Mouse (Mus musculus): ENCODE results near the gene Gm49601.
A peak's percentile ranks its signal among the peaks of the same experiment; 100 is the strongest.

Gm49601 gene

DNA sequence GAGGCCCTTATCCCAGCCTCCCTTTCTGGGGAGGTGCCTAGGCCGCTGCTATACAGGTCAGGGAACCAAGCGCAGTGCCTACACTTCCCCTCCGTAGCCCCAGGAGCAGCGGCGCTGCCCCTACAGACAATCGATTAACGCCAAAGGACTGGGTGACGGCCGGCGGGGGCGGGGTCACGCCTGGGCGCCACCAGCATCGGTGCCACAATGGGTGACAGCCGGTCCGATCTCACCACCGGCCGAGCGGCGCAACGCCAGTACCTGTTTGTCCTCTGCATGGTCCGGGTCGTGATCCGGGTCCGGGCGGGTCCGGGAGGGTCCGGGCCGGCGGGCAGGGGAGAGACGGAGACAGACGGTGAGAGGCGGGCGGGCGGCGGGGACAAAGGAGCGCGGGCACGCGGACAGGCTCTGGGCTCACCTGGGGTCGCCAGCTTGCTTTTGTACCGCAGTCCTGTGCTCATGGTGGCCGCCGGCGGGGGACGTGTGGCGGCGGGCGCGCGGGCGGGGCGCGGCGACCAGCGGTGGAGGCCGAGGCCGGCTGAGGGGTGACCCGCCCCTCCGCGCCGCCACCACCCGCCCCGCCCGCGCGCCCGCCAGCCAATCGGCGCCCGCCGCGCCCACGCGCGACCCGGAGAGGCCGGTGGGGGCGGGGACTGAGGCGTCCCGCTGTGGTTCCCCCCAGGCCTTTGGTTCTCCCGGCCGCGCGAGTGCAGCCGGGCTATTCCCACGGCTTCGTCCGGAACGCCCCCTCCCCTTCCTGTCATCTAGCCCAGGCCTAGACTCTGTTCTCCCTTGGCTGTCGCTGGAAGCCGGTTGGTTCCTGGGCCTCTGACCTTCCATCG lies 3.4 kb upstream of the Gm49601 start, which contains the start of gene Sept5:
Gene Sept5, minus strand, starts transcription at position 565 of the 842 bp plus-strand sequence.
- ATAC-seq (ENCODE audit: low TSS enrichment): no peak

- no peak for ATAC-seq (ENCODE audit: low TSS enrichment)
Observed at GRCm38 (mm10) chr16:18628948-18629340, 2.7 kb upstream of the Gm49601 start.

DNA sequence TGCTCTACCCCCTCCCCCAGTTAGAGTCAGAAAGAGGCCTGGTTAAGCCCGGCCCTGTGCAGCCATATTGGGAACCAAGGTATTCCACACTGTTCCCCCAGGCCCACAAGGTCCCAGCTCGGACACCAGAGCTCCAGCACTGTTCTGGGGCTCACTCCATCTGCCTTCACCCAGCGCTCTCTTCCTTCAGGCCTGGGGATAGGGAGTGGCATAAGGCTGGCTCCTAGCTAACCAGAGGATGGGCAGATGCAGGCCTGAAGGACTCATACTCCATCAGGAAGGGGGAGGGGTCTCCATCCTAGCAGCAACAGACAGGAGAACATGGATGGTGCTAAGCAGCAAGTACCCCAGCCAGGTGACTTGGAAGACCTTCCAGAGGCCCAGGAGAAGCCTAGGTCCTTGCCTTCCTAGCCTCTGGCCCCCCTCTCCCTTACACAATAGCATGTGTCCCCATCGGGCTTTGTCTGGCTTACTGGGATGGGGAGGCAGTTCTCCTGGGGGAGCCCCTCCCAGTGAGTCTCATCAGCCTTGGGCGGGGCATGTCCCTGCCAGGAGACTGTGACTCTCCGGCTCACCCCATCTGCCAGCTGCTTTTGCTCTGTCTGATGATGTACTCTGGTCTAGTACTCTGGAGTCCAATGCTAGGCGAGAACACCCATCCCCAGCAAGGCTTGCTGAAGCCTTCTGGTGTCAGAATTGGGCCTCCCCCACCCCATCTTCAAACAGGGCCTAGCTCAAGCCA lies 2.1 kb upstream of the Gm49601 start:
- ATAC-seq (ENCODE audit: low TSS enrichment): no peak; the same call in 1 of the 2 replicates

DNA sequence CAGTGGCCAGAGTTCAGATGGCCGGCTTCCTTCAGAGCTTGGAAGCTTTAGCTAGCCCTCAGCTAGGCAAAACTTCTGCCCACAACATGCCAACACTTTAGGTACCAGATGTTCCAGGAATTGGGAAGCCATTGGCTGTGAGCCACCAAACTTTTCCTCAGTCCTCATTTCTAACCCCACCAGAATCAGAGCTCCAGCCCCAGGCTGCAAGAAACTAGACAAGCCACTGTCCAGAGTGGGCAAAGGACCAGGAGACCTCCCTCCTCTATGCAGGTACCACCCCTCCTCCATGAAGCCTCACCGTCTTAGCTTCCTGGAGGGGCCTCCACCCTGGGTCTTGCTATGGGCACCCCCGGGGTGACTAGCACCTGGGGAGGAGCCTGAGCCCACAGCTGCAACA lies 936 bp upstream of the Gm49601 start:
- no peak for ATAC-seq (ENCODE audit: low TSS enrichment)

DNA sequence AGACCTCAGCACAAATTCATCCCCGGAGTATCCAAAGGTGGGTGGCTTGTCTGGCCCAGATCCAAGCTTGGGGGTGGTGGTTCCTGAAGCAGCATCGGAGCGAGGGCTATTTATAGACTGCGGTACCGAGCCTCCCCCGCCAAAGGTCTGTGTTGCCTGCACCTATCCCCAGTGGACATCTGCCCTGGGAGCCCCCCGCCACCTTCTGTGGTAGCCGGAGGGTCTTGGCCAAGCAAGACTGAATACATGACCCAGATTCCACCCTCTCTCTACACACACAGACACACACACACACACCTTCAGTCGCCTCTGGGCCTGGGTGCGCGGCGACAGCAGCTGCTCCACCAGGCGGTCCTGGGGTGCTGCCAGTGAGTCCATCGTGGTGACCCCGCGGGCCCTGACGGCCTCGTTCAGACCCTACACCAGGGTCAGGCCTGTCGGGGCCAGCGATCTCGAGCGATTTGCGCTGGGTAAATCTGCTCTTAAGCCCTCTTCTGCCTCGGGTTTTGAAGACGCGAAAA lies 376 bp downstream of the Gm49601 start:
- ATAC-seq (ENCODE audit: low TSS enrichment): no peak

- no peak for ATAC-seq (ENCODE audit: low TSS enrichment)
Observed at GRCm38 (mm10) chr16:18625097-18625496, 1.1 kb downstream of the Gm49601 start.

GRCm38 (mm10) chr16:18624641-18625040 lies 1.6 kb downstream of the Gm49601 start:
- ATAC-seq (ENCODE audit: low TSS enrichment): no peak

DNA sequence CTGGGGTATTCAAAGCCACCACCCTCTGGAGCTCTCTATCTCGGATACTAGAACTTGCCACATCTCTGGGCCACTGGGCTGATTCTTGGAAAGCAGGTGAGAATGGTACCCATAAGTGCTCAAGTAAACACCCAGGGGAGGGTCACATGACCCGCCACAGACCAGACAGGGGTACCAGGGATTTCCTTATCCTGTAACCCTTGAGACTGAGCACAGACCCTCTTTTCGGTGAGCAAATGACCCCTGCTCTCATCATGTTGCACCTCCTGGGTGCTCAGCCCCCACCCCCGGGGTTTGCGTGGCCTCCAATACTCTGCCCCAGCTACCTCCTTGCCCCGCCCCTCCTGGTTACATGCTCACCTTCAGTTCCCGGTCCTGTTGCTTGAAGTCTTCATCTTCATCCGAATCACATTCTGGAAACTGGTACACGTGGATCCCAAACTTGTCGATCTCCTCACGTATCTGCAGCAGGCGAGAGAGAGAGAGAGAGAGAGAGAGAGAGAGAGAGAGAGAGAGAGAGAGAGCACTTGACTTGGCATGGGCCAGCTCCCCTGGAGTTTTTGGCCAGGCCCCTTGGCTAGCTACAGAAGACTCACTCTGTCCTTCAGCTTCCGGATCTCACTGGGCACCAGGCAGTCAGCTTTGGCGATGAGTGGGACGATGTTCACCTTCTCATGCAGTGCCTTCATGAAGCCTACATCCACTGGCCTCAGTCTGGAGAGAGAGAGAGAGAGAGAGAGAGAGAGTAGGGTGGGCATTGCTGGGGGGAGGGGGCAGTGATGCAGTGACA lies 2.3 kb downstream of the Gm49601 start:
- no peak for ATAC-seq (ENCODE audit: low TSS enrichment)

DNA sequence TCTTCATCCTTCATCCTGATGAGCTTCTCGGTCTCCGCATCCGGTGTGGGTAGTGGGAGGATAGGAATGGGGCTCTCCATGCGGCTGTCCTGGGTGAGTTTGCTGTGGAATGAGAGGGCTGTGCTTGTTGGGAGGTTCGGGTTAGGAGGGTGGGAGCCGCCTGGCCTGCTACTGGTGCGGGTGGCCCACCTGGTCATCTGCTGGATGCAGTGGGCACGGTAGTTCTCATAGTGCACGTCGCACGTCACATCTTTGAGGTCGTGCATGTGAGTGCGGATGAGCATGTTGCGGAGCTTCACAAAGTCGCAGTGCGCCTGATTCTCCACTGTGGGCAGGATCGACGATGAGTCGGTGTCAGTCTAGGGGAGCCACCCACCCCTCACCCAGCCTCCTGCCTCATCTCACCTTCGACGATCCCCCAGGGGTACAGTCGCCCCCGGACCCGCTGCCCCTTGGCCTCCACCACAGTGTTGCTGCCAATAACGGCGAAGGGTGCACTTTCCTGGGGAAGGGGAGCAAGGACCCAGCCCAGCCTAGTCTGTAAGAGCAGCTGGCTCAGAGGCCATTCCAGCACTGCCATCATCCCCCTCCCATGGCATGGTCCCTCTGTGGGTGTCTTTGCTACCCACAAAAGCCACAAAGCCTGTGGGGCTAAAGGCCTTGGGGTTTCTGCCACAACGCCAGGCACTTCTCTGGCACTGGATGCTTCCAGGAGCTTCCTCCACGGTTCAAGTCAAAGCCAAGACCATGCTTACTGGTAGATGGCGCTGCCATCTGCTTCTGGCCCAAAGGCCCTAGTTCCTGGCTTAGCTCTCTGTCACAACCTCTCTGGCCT lies 3.1 kb downstream of the Gm49601 start:
- no peak for ATAC-seq (ENCODE audit: low TSS enrichment)

DNA sequence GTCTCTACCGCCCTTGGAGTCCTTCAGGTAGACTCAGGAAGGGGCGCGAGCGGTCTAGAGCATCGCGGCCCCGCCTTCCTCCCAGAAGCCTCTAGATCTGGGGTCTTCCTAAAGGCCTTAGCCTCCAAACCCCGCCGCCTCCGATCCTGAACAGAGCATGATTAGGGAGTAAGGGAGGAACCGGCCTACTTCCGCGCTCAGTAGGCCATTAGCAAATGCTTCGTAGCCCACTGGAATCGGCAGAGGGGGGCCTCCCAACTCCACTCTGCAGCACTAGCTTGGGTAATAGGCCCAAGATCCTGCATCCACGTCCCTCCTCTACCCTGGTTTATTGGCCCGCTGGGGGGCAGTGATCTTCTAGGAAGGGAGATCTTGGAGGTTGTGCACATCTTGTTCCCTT lies 4.2 kb downstream of the Gm49601 start, which contains the start of gene Gp1bb:
Gene Gp1bb, minus strand, starts transcription at position 385 of the 400 bp plus-strand sequence.
- no peak for ATAC-seq (ENCODE audit: low TSS enrichment)

GRCm38 (mm10) chr16:18621362-18622001 lies 4.7 kb downstream of the Gm49601 start:
- ATAC-seq (ENCODE audit: low TSS enrichment): no peak

GRCm38 (mm10) chr16:18620601-18621361 lies 5.4 kb downstream of the Gm49601 start:
- ATAC-seq (ENCODE audit: low TSS enrichment): peak; percentile 25

GRCm38 (mm10) chr16:18620201-18620600 lies 6.0 kb downstream of the Gm49601 start:
- ATAC-seq (ENCODE audit: low TSS enrichment): no peak

DNA sequence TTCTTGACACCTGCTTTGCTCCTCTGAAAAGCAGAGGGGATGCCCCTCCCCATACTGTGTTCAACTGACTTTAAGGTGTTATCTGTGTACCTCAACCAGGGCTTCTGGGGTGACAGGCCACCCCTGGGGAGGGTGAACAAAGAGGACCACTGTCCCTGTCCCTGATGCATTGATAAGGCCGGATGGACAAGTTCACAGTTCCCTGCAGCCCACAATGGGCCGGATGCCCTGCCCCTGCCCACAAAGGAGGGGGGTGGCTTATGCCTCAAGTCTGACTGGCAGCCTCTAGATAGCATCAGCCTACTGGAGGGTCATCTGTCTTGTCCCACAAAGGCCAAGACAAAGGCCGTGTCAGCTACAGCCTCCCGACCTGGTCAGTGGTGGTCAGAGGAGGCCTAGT lies 7.1 kb downstream of the Gm49601 start:
- no peak for ATAC-seq (ENCODE audit: low TSS enrichment)

- ATAC-seq (ENCODE audit: low TSS enrichment): no peak
Observed at GRCm38 (mm10) chr16:18618297-18618696, 7.9 kb downstream of the Gm49601 start.

GRCm38 (mm10) chr16:18617370-18618065 lies 8.7 kb downstream of the Gm49601 start:
- peak; percentile 51 for ATAC-seq (ENCODE audit: low TSS enrichment)

- no peak for ATAC-seq (ENCODE audit: low TSS enrichment)
Observed at GRCm38 (mm10) chr16:18613301-18613700, 12.9 kb downstream of the Gm49601 start.

DNA sequence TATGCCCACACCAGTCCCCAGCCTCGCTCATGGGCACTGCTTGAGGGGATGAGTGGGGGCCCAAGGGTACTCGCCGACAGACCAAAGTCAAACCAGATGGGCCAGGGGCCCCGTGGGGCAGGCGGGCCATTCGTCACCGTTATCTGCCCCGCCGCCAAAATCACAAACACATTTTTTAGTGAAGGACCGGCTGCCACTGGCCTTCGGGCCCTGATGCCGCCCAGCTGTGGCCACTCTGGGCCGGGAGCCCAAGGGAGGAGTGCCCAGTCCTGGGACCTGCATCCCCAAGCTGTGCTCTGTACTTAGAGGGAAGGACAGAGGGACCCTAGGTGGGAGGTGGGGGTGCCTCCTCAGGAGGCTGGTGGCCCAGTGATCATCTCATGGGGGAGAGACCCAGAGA lies 14.5 kb downstream of the Gm49601 start:
- no peak for ATAC-seq (ENCODE audit: low TSS enrichment)

GRCm38 (mm10) chr16:18609099-18609498 lies 17.1 kb downstream of the Gm49601 start:
- ATAC-seq (ENCODE audit: low TSS enrichment): no peak

Measured in frontal cortex, adult (tissue).